Mouse (Mus musculus): Measurements from ENCODE around the gene Tcf7l2.
A peak's percentile ranks its signal among the peaks of the same experiment; 100 is the strongest.

Tcf7l2 gene

GRCm38 (mm10) chr19:55732994-55733393, 8.6 kb upstream of the Tcf7l2 start:
- DNase-seq: no peak

GRCm38 (mm10) chr19:55736016-55736415, 5.6 kb upstream of the Tcf7l2 start:
- DNase-seq: no peak

DNA sequence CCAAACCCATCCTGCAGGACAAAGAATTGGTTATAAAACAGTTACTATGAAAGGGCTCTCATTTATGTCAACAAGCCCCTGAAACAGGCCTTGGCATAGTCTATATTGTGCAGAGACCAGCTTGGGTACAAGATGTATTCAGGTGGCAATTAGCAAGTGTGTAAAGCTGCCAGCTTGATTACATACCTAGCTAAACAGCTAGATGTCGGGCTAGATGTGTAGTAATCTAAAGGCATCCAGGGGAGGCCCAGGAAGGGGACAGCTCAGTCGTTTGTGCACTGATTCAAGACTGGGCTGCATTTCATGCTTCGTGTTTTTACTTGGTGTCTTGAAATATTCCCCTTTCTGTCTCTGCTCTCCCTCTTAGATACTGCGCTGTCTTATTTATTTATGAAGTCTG, 1.9 kb upstream of the Tcf7l2 start:
- DNase-seq: no peak

GRCm38 (mm10) chr19:55740753-55741438, 724 bp upstream of the Tcf7l2 start:
- no peak for DNase-seq

DNA sequence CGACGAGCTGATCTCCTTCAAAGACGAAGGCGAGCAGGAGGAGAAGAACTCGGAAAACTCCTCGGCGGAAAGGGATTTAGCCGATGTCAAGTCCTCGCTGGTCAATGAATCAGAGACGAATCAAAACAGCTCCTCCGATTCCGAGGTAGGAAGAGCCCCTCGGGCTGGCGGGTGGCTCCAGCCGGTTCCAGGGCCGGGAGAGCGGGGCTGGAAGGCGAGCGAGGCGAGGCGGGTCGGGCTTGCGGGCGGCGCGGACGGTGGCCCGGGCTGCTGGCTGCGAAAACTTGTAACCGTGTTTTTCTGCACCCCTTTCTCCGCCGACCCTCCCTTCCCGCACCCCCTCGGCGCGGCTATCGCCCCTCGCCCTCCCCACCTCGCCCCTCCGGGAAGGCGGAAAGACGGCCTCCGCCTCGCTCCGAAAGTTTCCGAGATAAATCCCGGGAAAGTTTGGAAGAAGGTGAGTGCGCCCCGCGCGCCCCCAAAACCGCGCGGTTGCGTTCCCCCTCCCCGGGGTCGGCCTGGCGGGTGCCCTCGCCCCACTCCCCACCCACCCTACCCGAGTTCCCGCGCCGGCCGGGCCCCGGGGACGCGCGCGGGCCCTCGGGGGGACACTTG, 873 bp downstream of the Tcf7l2 start:
- peak; percentile 78 for DNase-seq

- peak; percentile 75 for DNase-seq
These were observed 1.5 kb downstream of the Tcf7l2 start for GRCm38 (mm10) chr19:55743001-55743556.

GRCm38 (mm10) chr19:55743557-55744441, 2.2 kb downstream of the Tcf7l2 start:
- peak; percentile 78 for DNase-seq

GRCm38 (mm10) chr19:55744576-55745191, 3.1 kb downstream of the Tcf7l2 start:
- DNase-seq: peak; percentile 33

GRCm38 (mm10) chr19:55745192-55745578, 3.6 kb downstream of the Tcf7l2 start:
- peak; percentile 13 for DNase-seq

- DNase-seq: no peak
These were observed 4.6 kb downstream of the Tcf7l2 start for GRCm38 (mm10) chr19:55746241-55746640.

DNA sequence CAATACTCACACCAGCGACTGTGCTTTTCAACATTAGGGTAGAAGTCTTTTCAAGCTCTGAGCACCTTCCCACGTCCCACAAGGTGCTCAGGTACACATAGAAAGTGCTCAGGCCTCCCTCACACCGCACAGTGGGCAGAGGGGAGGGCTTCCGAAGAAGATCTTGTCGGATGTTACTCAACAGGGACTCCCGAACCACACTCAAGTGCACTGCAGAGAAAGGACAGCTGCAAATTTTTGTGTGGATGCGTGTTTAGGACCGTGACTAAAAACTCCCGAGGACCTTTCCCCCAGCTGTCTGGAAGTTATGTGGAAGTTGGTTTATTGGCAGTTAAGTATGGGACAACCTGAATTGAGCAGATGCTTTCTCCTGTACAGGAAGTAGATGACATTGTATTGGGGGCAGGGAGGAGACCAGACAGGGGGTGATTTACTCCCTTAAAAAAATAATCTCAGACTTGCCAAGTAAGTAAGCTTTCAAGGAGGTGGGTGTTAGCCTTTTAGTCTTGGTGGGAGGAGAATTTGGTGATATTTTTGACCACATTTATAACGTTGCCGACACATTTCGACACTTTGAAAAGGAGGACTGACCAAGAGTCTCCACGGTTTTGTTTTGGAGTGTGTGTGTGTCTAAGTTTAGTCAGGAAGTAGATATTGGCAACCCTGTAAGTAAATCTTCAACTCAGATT, 5.8 kb downstream of the Tcf7l2 start:
- DNase-seq: peak; percentile 11

DNA sequence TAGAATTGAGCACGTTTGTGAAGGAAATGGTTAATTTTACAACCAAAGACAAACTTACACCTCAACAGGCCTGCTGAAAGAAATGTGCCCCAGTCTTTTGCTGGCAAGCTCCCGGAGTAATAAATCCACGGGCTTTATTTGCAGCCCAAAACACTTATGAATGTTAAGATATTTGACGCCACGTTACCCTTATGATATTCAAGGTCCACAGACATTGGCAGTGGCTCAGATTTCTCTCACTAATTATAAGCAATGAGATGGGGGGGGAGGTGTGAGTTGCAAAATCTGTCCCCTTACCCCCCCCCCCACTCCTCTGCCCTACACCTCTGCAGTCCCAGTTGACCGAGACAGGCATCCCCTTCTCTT, 6.3 kb downstream of the Tcf7l2 start:
- no peak for DNase-seq

DNA sequence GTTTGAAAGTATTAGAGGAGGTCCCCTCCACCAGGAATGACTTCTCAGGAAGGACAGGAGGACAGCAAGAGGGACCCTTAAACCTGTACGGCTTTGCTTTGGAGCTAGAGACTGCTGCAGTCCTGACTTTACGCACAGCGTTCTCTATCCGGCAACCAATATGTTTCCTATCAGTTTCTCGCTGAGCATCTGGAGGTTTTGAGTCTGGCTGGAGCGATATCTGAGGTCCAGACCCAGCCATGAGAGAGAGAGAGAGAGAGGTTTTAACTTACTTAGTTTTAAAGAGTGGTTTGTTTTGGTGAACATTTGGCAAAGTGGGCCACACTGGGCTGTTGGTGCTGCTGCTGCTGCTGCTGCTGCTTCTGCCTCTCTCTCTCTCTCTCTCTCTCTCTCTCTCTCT, 7.2 kb downstream of the Tcf7l2 start:
- no peak for DNase-seq

DNA sequence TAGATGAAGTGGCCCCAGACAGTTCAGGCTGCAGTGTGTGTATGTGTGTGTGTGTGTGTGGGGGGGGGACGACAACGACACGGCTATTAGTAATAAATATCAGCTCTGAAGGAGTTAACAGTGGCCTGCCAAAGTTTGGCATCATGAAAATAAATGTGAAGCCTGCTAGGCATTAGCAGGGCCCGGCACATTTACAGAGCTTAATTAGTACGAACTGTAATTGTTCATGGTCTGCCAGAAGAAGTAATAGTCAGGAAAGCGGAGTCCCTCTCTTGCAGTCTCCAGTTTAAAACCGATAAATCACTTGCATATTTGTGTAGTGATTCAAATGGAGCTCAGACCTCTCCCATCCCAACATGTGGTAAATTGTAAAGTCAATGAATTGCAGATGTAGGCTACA, 7.9 kb downstream of the Tcf7l2 start:
- DNase-seq: no peak

DNA sequence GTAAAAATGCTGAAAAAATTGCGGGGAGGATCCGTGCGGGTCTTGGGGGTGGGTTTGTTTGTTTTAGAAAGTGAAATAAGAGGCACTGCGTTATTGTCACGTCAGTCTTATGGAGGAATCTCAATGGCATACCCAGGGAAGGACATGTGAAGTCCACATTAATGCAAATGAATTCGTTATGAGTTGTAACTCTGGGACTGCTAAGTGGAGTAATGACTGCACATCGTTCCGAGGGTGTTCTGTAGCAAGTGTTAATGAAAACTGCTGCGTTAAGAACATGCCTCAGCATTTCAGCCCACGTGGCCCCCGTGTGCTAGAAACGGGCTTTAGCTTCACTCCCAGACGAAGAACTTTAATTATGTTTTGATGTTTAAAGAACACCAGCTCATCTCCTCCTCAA, 8.4 kb downstream of the Tcf7l2 start:
- no peak for DNase-seq

DNA sequence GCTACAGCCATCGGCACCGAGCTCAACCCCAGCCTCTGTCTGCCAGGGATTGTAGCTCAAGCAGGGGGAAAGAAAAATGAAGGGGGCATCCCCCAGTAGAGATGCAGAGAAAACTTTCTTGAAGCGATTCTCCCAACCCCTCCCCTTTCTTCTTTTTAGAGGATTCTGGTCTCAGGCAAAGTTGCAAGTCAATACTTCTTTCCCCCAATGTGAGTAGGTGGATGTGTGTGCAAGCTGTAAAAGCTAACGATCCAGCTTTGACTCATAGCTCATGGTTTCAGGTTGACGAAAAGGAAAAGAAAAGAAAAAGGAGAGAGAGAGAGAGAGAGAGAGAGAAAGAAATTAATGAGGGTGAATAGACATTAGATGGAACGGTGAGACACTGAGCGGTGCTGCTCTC, 8.8 kb downstream of the Tcf7l2 start:
- DNase-seq: no peak

DNA sequence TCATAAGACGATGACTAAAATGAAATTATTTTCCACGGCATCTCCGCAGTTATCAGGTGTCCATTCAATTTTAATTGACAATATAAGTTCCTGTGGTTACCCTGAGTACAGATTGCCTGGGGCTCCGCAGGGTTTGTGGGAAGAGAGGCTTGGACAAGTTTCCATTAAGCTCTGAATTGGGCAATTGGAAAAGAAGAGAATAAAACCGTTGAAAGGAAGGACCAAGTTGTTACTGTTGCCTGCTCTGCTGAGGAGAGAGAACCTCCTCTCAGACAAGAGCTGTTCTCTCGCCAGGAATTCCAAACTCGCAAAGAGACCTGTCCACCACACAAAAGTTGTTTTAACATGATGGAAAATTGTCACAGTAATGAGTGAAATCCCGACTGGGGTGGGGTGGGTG, 11.2 kb downstream of the Tcf7l2 start:
- no peak for DNase-seq

GRCm38 (mm10) chr19:55754303-55754702, 12.7 kb downstream of the Tcf7l2 start:
- no peak for DNase-seq

DNA sequence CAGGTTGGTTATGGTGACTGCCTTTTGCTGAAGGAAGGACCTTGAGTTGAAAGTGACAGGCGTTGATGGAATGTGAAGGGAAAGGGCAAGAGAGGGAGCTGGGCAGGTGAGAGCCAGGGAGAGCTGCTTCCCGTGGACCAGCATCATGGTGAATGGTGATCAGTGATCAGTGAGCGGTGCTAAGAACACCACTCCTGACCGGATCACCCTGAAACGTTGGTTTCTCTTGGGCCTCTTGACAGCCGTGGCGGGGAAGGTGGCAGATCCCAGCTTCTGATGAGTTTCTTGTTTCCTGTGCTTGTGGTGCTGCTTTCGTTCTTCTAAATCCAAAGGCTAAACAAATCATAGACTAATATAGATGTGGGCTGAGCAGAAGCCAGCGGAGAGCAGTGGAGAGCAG, 13.8 kb downstream of the Tcf7l2 start:
- no peak for DNase-seq

- no peak for DNase-seq
These were observed 15.1 kb downstream of the Tcf7l2 start for GRCm38 (mm10) chr19:55756707-55757106.

DNA sequence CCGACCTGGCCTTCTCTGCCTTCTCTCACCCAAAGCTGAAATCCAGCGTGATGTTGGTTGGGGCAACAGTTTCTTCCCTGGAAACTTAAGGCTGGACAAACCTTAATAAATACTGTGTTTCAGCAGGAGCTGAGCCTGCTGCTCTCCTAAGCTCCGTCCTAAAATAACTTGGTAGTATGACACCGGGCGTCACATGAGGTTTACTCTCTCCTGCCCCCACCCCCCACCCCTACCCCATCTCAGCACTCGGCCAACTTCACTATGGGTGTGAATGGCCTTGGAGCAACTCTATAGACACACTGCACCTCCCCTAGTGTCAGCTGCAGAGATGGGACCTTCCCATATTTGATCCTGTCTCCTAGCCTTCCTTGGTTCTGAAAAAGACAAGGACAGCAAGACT, 15.8 kb downstream of the Tcf7l2 start:
- no peak for DNase-seq

DNA sequence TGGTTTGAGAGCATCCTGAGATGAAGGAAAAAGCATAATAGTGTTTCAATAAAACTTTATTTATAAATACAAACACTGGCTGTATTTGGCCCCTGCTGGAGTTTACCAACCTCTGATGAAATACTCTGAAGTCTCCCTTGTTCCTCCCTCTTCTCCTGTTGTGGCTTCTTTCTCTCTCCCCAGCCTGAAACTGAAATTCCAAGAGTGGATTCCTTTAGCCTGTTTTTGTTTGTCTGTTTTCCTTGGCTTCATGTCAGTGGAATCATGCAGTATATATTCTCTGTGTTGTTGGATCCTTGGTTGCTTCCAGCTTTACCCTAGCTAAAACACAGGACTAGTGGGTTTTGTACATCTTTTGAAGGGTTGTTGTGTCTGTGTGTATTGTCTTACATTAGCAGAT, 16.5 kb downstream of the Tcf7l2 start:
- DNase-seq: no peak

DNA sequence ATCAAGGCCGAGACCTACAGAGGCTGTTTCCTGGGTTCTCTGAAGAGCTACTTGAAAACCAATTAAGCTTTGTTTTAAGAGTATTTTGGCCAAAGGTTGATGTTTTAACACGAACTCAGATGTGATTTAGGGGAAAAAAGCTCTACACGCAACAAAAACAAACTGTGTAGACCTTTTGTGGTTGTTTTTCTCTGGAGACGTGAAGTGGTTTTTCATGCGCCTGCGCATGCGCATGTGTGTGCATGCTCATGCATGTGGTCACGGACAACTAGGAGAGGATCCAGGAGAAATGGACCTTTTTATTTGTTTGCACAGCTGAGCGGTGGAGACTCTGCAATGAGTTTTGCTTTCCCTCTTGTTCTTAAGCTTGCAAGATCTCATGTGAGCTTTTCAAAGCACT, 17.4 kb downstream of the Tcf7l2 start:
- no peak for DNase-seq
